Mouse (Mus musculus) gastrocnemius, postnatal 36 days (tissue): ENCODE results near the gene Tfrc. TPM values are rescaled to one million over a fixed set of nuclear protein-coding genes. Genes with fewer than 3 reads are reported as not detected.

Experiments used
- DNase-seq, 2 experiments: peaks; one replicate each; pipeline ENCODE4 v3.0.0; 2022
- intact Hi-C: fragments of 180-260 bp; cut with DNase I; formaldehyde crosslinking; loops from one replicate; pipeline ENCODE4 v1.15.1; 2025
- long read RNA-seq, 2 experiments: library from polyadenylated mRNA; stranded (forward); transcript quantifications; one replicate each; pipeline ENCODE4 v2.0.0; 2021
- total RNA-seq, 2 experiments: library from RNA; stranded (reverse); gene quantifications; 2 replicates each; pipeline ENCODE4 v1.2.3; 2021

Tfrc gene
- total RNA-seq = 100 to 1,000 TPM; 157 to 180 TPM
- long read RNA-seq, experiment 1, full-length matches to known transcripts = 18 of 75 reads
- long read RNA-seq, experiment 1, partial matches to known transcripts = 54 of 75 reads
- long read RNA-seq, experiment 1, other reads (novel, unspliced or antisense) = 3 of 75 reads
- long read RNA-seq, experiment 2, full-length matches to known transcripts = 18 of 73 reads
- long read RNA-seq, experiment 2, partial matches to known transcripts = 5 of 73 reads
- long read RNA-seq, experiment 2, other reads (novel, unspliced or antisense) = 50 of 73 reads

DNA sequence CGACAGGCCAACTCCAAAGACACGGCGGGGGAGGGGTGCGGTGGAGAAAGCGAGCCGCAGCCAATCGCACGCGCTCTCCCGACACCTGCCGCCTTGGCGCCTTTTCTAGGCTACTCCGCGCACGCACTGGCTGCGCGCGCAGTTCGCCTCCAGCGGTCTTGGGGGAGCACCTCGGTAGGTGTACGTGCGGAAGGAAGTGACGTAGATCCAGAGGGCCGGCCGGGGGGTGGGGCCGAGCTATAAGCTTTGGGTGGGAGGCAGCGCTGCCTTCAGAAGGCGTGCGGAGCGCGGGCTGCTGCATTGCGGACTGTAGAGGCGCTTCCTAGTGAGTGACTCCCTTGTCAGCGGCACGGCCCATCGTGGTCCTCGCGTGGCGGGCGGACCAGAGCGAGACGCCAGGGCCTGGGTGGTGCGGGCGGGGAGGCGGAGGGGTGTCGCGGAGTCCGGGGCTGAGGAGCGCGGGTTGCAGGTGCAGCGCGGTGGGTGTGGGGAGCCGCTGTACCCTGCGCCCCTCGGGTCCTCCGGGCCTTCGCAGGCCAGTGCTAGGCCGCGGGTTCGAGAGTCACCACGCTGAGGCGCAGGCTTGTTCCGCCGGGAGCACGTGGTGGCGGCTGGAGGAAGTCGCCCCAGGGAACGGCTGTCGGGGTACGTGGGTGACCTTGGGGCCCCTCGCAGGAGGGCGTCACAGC lies at the start of gene Tfrc:
Gene Tfrc, plus strand, starts transcription at position 209 of the 689 bp plus-strand sequence.
- intact Hi-C loops = loop anchor here (5.0 kb wide), 2 partner anchors 42 to 102 kb away; no protein-coding TSS in a partner anchor
- DNase-seq = peak; percentile 89

- DNase-seq = no peak
- intact Hi-C loops = no loop called here
Observed at GRCm38 (mm10) chr16:32559493-32559892, 49.2 kb upstream of the Tfrc start.

GRCm38 (mm10) chr16:32563056-32563793 lies 45.5 kb upstream of the Tfrc start:
- intact Hi-C loops = no loop called here
- DNase-seq = no peak

GRCm38 (mm10) chr16:32567282-32567681 lies 41.4 kb upstream of the Tfrc start:
- intact Hi-C loops = loop anchor here (5.0 kb wide), 1 partner anchor 40 kb away; the partner anchor contains the start of gene Tfrc

DNA sequence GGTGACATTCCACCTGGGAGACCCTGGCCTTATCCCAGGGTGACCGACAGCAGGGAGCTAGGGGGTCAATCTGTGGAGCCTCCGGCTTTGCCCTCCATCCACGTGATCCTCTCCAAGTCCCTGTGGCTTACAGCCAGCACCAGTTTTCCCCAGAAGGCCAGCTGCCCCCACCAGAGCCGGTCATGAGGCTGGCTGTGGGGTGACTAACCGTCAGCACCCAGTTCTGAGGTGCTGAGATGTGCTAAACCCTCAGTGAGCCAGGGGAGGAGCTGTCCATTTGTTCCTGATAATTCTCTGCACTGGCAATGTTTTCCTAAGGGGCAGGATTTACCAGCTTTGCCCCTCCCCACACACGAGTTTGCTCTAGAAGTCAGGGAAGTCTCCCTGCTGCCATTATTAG lies 40.3 kb upstream of the Tfrc start:
- no peak for DNase-seq
- intact Hi-C loops = loop anchor here (5.0 kb wide), 1 partner anchor 39 kb away; the partner anchor contains the start of gene Tfrc

More at GRCm38 (mm10) chr16:32567282-32567681, 41.4 kb upstream of the Tfrc start:
- DNase-seq = no peak

- no peak for DNase-seq
- intact Hi-C loops = no loop called here
Observed at GRCm38 (mm10) chr16:32570042-32570441, 38.7 kb upstream of the Tfrc start.

DNA sequence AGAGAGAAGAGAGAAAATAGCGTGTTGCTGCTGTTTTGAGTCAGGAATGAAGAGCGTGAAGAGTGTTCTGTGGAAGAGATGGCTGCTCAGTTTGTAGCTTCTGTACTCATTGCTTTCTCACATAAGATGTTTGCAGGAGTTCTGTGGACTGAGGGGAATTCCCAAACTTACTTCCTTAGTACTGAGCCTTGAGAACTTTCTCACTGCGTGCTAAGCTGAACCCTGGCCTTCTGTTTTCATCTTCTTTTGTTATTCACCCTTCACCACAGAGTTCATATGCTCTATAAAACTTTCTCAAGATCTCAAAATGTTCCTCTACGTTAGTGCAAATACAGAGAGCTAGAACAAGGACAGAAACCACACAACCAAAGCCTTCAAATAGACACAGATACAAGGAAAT lies 36.2 kb upstream of the Tfrc start:
- no peak for DNase-seq
- intact Hi-C loops = no loop called here

DNA sequence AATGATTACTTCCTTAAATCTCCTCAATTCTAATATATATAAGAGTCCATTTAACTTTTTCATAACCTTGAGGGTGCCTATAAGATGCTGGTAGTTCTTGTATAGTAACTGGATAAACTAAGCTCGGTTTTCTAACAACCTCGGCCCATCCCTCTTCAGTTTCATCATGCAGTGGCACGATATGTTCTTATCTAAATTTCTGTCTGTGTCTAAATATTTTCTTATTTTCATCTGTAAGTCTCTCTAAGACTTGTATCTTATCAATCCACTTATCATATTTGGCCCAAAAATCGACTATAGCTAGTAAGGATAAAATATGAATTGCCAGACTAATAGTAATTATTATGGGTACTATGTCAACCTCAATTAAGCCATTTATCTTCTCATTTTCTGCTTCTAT lies 22.2 kb upstream of the Tfrc start:
- DNase-seq = no peak
- intact Hi-C loops = loop anchor here (5.0 kb wide), 1 partner anchor 49 kb away; no protein-coding TSS in a partner anchor

DNA sequence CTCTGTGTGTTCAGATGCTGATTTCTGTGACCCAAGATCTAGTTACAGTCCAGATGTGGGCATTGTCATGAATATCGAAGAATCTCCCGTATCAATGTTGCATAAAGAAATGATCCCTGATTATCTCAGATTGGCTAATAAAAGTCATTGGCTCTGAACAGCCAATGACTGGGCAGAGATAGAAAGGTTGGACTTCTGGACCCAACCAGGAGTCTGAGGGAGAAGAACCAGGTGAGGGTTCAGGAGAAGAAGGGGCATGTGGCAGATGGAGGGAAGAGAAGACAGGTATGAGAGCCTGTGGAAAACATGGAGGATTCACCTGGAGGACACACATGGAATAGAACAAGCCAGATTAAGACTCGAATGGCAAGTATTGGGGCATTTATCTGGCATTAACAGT lies 20.2 kb upstream of the Tfrc start:
- intact Hi-C loops = loop anchor here (5.0 kb wide), 1 partner anchor 51 kb away; no protein-coding TSS in a partner anchor
- no peak for DNase-seq

- intact Hi-C loops = no loop called here
Observed at GRCm38 (mm10) chr16:32591521-32591920, 17.2 kb upstream of the Tfrc start.

DNA sequence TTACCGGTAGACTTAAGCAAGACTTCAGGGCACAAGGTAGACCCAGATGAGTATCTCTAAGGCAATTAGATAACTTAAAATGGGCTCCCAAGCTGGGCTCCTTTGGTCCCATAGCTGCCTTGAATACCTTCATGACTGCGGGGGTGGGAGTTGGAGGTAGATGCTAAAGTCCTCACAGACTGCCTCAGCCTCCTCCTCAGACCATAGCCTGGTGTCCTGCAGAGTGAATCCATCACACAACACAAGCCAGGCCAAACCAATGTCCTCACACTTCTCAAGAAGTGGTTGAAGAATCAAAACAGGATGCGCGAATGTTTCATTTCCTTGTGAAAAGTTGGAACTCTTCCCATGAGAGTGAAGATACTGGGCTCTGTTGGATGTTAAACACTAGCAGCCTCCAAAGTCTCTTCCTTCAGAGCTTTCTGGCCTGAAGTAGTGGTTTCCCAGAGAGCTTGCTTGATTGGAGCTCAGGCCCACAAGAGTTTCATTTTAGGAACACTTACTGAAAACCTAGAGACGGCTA lies 15.4 kb upstream of the Tfrc start:
- intact Hi-C loops = no loop called here
- no peak for DNase-seq

More at GRCm38 (mm10) chr16:32591521-32591920, 17.2 kb upstream of the Tfrc start:
- DNase-seq = no peak

DNA sequence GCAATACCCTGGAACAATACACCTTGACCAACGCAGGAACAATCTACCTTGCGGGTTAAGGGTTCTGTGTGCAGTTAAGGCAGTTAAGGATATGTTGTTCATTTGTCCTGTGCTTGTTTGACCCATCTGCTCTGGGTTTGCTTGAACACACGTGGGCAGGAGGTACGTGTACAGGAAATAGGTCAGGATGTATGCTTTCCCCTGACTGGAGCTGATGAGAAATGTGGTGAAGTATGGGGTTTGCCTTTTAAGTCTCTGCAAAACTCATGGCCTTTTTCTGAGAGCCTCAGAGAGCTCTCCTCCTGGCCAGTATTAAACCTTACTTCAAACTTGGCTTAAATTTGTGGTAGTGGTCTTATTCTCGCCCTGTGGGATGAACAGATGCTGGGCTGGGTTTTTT lies 14.8 kb upstream of the Tfrc start:
- DNase-seq = no peak
- intact Hi-C loops = no loop called here

- DNase-seq = no peak
- intact Hi-C loops = no loop called here
Observed at GRCm38 (mm10) chr16:32594701-32595100, 14.0 kb upstream of the Tfrc start.

- intact Hi-C loops = no loop called here
- DNase-seq = no peak
Observed at GRCm38 (mm10) chr16:32595142-32595855, 13.4 kb upstream of the Tfrc start.

DNA sequence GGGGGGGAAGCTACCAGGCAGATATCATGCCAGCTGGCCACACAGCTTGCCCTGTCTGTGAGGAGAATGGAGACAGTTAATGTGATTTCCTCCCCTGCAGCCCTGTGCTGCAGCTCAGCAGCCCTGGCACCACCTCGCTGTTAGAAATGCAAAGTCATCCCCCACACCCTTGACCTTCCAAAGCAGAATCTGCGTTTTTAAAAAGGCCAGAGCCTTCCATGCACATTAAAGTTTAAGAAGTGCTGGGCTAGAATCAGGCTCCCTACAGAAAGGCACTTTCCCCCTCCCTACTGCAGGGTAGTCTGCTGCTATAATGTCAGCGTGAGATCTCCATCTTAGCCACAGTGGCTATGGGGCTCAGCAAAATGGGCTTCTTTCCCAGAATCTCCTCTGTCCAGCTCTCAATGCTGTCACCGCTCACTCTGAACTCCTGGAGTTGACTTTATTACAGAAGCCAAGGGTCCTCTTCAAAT lies 10.8 kb upstream of the Tfrc start:
- intact Hi-C loops = no loop called here
- peak in 1 of 2 experiments; percentile 15 for DNase-seq

GRCm38 (mm10) chr16:32599151-32599550 lies 9.6 kb upstream of the Tfrc start:
- no peak for DNase-seq
- intact Hi-C loops = no loop called here

- no peak for DNase-seq
- intact Hi-C loops = no loop called here
Observed at GRCm38 (mm10) chr16:32602193-32602685, 6.5 kb upstream of the Tfrc start.

DNA sequence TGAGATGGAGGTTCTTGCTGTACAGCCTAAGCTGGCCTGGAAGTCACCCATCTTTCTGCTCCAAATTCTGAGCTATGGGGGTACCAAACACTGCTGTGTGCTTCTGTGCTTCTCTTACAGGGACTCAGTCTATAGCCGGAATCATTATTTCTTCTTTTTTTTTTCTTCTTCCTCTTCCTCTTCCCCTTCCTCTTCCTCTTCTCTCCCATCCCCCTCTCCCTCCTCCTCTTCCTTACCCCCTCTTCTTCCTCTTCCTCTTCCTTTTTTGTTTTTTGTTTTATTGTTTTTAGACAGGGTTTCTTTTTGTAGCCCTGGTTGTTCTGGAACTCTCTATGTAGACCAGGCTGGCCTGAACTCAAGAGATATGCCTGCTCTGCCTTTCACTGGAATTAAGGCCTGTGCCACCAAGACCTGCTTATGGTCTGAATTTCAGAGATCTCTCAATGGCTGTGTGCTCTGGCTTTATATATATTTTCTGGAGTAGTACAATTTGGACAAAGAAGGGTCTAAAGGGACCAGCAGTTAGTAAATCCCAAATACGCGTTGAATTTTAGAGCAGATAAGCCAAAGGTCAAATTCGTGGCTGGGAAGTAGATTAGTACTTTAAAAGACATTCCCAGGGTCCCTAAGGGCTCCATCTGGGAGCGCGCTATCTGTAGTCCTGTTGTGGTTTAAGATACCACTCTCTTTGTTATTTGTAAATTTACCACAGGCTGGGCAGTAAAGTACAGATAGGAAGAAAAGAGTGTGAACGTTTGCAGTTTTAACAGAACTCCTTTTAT lies 967 bp upstream of the Tfrc start:
- no peak for DNase-seq
- intact Hi-C loops = loop anchor here (5.0 kb wide), 2 partner anchors 40 to 100 kb away; no protein-coding TSS in a partner anchor

DNA sequence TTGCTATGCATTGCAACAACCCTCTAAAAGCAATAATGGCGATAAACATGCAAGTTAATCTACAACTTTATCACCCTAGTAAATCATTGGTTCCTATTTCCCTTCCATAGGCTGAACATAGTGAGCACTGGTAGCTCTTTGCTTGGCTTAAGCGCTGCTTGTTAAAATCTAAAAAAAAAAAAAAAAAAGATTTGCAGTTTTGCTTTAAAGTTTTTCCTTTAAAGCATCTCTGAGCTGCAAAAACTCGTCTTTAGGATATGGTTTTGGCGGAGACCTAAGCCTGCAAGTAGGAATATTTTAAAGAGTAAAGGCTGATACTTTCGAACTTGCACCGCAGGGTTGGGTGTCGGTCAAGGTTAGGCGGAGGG lies 392 bp upstream of the Tfrc start:
- DNase-seq = no peak
- intact Hi-C loops = loop anchor here (5.0 kb wide), 2 partner anchors 41 to 101 kb away; no protein-coding TSS in a partner anchor
